Comparison of ENCODE assay signal across 28 mouse cellular contexts in genomic region chr2:127908881-127909280, GRCm38 (mm10).
A peak's percentile ranks its signal among the peaks of the same experiment; 100 is the strongest.
DNase-seq lines count a peak whose midpoint lies in the region; ATAC-seq and TF ChIP-seq lines count a peak whose summit lies in the region.
"Had no signal": no experiment of that assay in that cellular context is flagged by ENCODE, and none has a peak within 500 bp of the region (broad histone marks: within the 10 kb centered on the region; RNA-seq: fewer than 3 reads in every experiment).

No protein-coding gene starts in this region.

- H3K9me3 ChIP-seq in hindbrain, embryonic 10.5 days = no peaks in the 10 kb centered on the region
- no peaks in the 10 kb centered on the region for H3K9me3 ChIP-seq in hindbrain, embryonic 12.5 days (replicated peaks)
- H3K9me3 ChIP-seq in MEL (replicated peaks; ENCODE audit: insufficient read depth, low read length) = no peaks in the 10 kb centered on the region
- no peaks in the 10 kb centered on the region for H3K9me3 ChIP-seq in embryonic facial prominence, embryonic 11.5 days (replicated peaks; ENCODE audit: control insufficient read depth, low read length)
- H3K9me3 ChIP-seq: embryonic facial prominence, embryonic 15.5 days; G1E; hindbrain, embryonic 13.5 days; liver, embryonic 13.5 days; lung, embryonic 15.5 days; neural tube, embryonic 13.5 days had no signal

- no peak for DNase-seq in hindbrain, embryonic 10.5 days (ENCODE audit: low spot score)
- DNase-seq in kidney, postnatal 14 days = peak; percentile 28
- no peak for DNase-seq in kidney, adult 2 months
- DNase-seq in MEL (ENCODE audit: low read depth, low spot score) = peak; percentile 41
- DNase-seq in embryonic facial prominence, embryonic 11.5 days (ENCODE audit: low spot score) = peak; percentile 59
- DNase-seq in layer of hippocampus, adult 8-10 months (ENCODE audit: low spot score in 2 of 2) = no peak
- DNase-seq in cerebellum, adult 11-12 months = no peak
- DNase-seq: adrenal gland, postnatal 14 days; cerebellum, adult 8-10 months; cerebellum, postnatal 36 days; gastrocnemius, postnatal 14 days; heart, adult 11 months; liver, embryonic 13.5 days; lung, postnatal 36 days; retina, postnatal 1 day; right cerebral cortex, postnatal 25 days; spleen, adult 18-20 months had no signal

- TF ChIP-seq POLR2A in kidney, adult 2 months (IDR thresholded peaks at IDR 0.05; ENCODE audit: low read depth, low read length) = no peak
- TF ChIP-seq POLR2A in MEL (IDR thresholded peaks at IDR 0.05; ENCODE audit: control insufficient read depth in 1 of 2, insufficient read depth in 1 of 2, low read depth in 1 of 2, low read length in 2 of 2, poor library complexity in 1 of 2) = no peak

- H3K4me3 ChIP-seq in hindbrain, embryonic 10.5 days = no peak overlapping the region
- H3K4me3 ChIP-seq in hindbrain, embryonic 12.5 days = no peak overlapping the region
- no peak overlapping the region for H3K4me3 ChIP-seq in kidney, adult 2 months (ENCODE audit: insufficient read depth, low read depth, low read length)
- H3K4me3 ChIP-seq in MEL (ENCODE audit: control insufficient read depth in 1 of 2, insufficient read depth in 1 of 2, low read depth in 2 of 2, low read length in 2 of 2) = no peak overlapping the region
- no peak overlapping the region for H3K4me3 ChIP-seq in embryonic facial prominence, embryonic 11.5 days (ENCODE audit: low read depth, low read length)
- H3K4me3 ChIP-seq: embryonic facial prominence, embryonic 15.5 days; hindbrain, embryonic 13.5 days; left cerebral cortex, adult 2 months; liver, embryonic 13.5 days; lung, embryonic 15.5 days; myocyte; neural tube, embryonic 13.5 days had no signal

- no peak overlapping the region for H3K9ac ChIP-seq in hindbrain, embryonic 12.5 days
- H3K9ac ChIP-seq in MEL (ENCODE audit: control insufficient read depth, low read depth, low read length, poor library complexity, severe bottlenecking) = no peak overlapping the region
- no peak overlapping the region for H3K9ac ChIP-seq in embryonic facial prominence, embryonic 11.5 days (replicated peaks; ENCODE audit: low read length)
- H3K9ac ChIP-seq: embryonic facial prominence, embryonic 15.5 days; hindbrain, embryonic 13.5 days; liver, embryonic 13.5 days; lung, embryonic 15.5 days; neural tube, embryonic 13.5 days had no signal

- no peak for ATAC-seq in hindbrain, embryonic 12.5 days (ENCODE audit: low FRiP score)
- no peak for ATAC-seq in embryonic facial prominence, embryonic 11.5 days (replicated peaks; ENCODE audit: insufficient number of reproducible peaks, low FRiP score, low TSS enrichment, low read depth)
- ATAC-seq: forebrain, embryonic 16.5 days; midbrain, embryonic 16.5 days had no signal

- H3K36me3 ChIP-seq in hindbrain, embryonic 10.5 days = no peaks in the 10 kb centered on the region
- no peaks in the 10 kb centered on the region for H3K36me3 ChIP-seq in hindbrain, embryonic 12.5 days
- H3K36me3 ChIP-seq in kidney, adult 2 months (ENCODE audit: control insufficient read depth, insufficient read depth, low read length) = no peaks in the 10 kb centered on the region
- peaks cover 0 to 14% of the 10 kb centered on the region in 2 experiments; a peak in 2 of 4 replicates for H3K36me3 ChIP-seq in MEL (ENCODE audit: control insufficient read depth in 1 of 2, insufficient read depth in 2 of 2, low read length in 2 of 2)
- H3K36me3 ChIP-seq in embryonic facial prominence, embryonic 11.5 days (replicated peaks; ENCODE audit: control insufficient read depth, insufficient read depth, low read depth, low read length) = no peaks in the 10 kb centered on the region
- H3K36me3 ChIP-seq: embryonic facial prominence, embryonic 15.5 days; G1E; hindbrain, embryonic 13.5 days; liver, embryonic 13.5 days; lung, embryonic 15.5 days; neural tube, embryonic 13.5 days had no signal

- H3K4me2 ChIP-seq in hindbrain, embryonic 12.5 days (replicated peaks) = no peak overlapping the region
- no peak overlapping the region for H3K4me2 ChIP-seq in embryonic facial prominence, embryonic 11.5 days (ENCODE audit: low read depth, low read length)
- H3K4me2 ChIP-seq: embryonic facial prominence, embryonic 15.5 days; heart, embryonic 11.5 days; hindbrain, embryonic 13.5 days; liver, embryonic 13.5 days; lung, embryonic 15.5 days; neural tube, embryonic 13.5 days had no signal

- peaks cover 40% of the 10 kb centered on the region for H3K27me3 ChIP-seq in hindbrain, embryonic 10.5 days (ENCODE audit: insufficient read depth, poor library complexity, severe bottlenecking)
- H3K27me3 ChIP-seq in hindbrain, embryonic 12.5 days = peaks cover 3% of the 10 kb centered on the region; the same call in 1 of the 2 replicates
- no peaks in the 10 kb centered on the region for H3K27me3 ChIP-seq in kidney, adult 2 months (replicated peaks; ENCODE audit: control insufficient read depth, insufficient read depth, low read length)
- no peaks in the 10 kb centered on the region for H3K27me3 ChIP-seq in MEL (ENCODE audit: control insufficient read depth in 1 of 2, insufficient read depth in 2 of 2, low read length in 2 of 2)
- H3K27me3 ChIP-seq in embryonic facial prominence, embryonic 11.5 days (ENCODE audit: control insufficient read depth, insufficient read depth, low read length) = no peaks in the 10 kb centered on the region
- H3K27me3 ChIP-seq: embryonic facial prominence, embryonic 15.5 days; lung, embryonic 15.5 days; neural tube, embryonic 13.5 days had no signal

- H3K27ac ChIP-seq in hindbrain, embryonic 10.5 days = peak overlapping the region; percentile 57
- no peak overlapping the region for H3K27ac ChIP-seq in hindbrain, embryonic 12.5 days
- H3K27ac ChIP-seq in kidney, adult 2 months (ENCODE audit: insufficient read depth, low read depth, low read length) = no peak overlapping the region
- no peak overlapping the region for H3K27ac ChIP-seq in MEL (ENCODE audit: control insufficient read depth, low read depth, low read length)
- H3K27ac ChIP-seq in embryonic facial prominence, embryonic 11.5 days (replicated peaks; ENCODE audit: low read depth, low read length) = peak overlapping the region; percentile 64; the same call in 1 of the 2 replicates
- H3K27ac ChIP-seq: embryonic facial prominence, embryonic 15.5 days; hindbrain, embryonic 13.5 days; left cerebral cortex, adult 2 months; liver, embryonic 13.5 days; lung, embryonic 15.5 days; neural tube, embryonic 13.5 days had no signal

- peak; percentile 62 to 73 for TF ChIP-seq EP300 in MEL (IDR thresholded peaks at IDR 0.05; ENCODE audit: low read depth in 1 of 2, low read length in 2 of 2)

- no peak for TF ChIP-seq CTCF in kidney, adult 2 months (conservative IDR thresholded peaks at IDR 0.05; ENCODE audit: insufficient read depth, insufficient read length, low read depth, low read length)
- no peak for TF ChIP-seq CTCF in MEL (IDR thresholded peaks at IDR 0.05 in 2 of 3, conservative IDR thresholded peaks at IDR 0.05 in 1 of 3; ENCODE audit: control insufficient read depth in 1 of 3, insufficient read depth in 1 of 3, low read depth in 2 of 3, low read length in 3 of 3, poor library complexity in 1 of 3, severe bottlenecking in 1 of 3)

- WGBS in hindbrain, embryonic 10.5 days = 40% methylated on average over 7 of the region's 7 CpGs
- 38% methylated on average over 7 of the region's 7 CpGs for whole genome bisulfite sequencing in hindbrain, embryonic 12.5 days
- WGBS in kidney, adult 2 months = 54% methylated on average over 7 of the region's 7 CpGs
- 22% methylated on average over 7 of the region's 7 CpGs for WGBS in embryonic facial prominence, embryonic 11.5 days

- H3K79me2 ChIP-seq in MEL (ENCODE audit: control insufficient read depth, insufficient read depth, low read length, poor library complexity) = no peaks in the 10 kb centered on the region

- peaks cover 57% of the 10 kb centered on the region for H3K4me1 ChIP-seq in hindbrain, embryonic 10.5 days (replicated peaks)
- H3K4me1 ChIP-seq in hindbrain, embryonic 12.5 days = peaks cover 21% of the 10 kb centered on the region
- H3K4me1 ChIP-seq in kidney, adult 2 months (ENCODE audit: control insufficient read depth, insufficient read depth, low read length) = no peaks in the 10 kb centered on the region
- H3K4me1 ChIP-seq in MEL (ENCODE audit: control insufficient read depth in 1 of 2, insufficient read depth in 2 of 2, low read length in 2 of 2) = peaks cover 0 to 24% of the 10 kb centered on the region in 2 experiments; a peak in 2 of 4 replicates
- peaks cover 10% of the 10 kb centered on the region for H3K4me1 ChIP-seq in embryonic facial prominence, embryonic 11.5 days (ENCODE audit: control insufficient read depth, insufficient read depth, low read length)
- H3K4me1 ChIP-seq: liver, embryonic 13.5 days had no signal

- no peak for TF ChIP-seq RAD21 in MEL (IDR thresholded peaks at IDR 0.05; ENCODE audit: low read depth, low read length)

TF ChIP-seq in MEL, 35 proteins besides CTCF, POLR2A, EP300 and RAD21:
- TF ChIP-seq RCOR1 (IDR thresholded peaks at IDR 0.05; ENCODE audit: low read depth, low read length) (peak; percentile 35; the same call in 1 of the 2 replicates), NELFE (IDR thresholded peaks at IDR 0.05; ENCODE audit: low read depth, low read length) (no peak), POLR2AphosphoS2 (IDR thresholded peaks at IDR 0.05; ENCODE audit: low read length) (no peak), MYB (IDR thresholded peaks at IDR 0.05; ENCODE audit: low read depth, low read length) (0 out of 2 replicates have a peak, but pooled peaks have one; percentile 22), SMC3 (IDR thresholded peaks at IDR 0.05; ENCODE audit: low read depth, low read length) (no peak), USF2 (IDR thresholded peaks at IDR 0.05; ENCODE audit: borderline replicate concordance in 1 of 2, insufficient read depth in 1 of 2, low read depth in 1 of 2, low read length in 2 of 2) (no peak), ETS1 (IDR thresholded peaks at IDR 0.05; ENCODE audit: low read depth, low read length) (peak; percentile 57), USF1 (IDR thresholded peaks at IDR 0.05; ENCODE audit: low read depth, low read length) (peak; percentile 73), TCF12 (IDR thresholded peaks at IDR 0.05; ENCODE audit: low read depth, low read length) (peak; percentile 50; the same call in 1 of the 2 replicates), BHLHE40 (IDR thresholded peaks at IDR 0.05; ENCODE audit: borderline replicate concordance, low read depth, low read length) (peak; percentile 77)

Comparison
In these comparisons a context has a peak if more than half of its experiments do, and no peak if none do; other contexts are left out.
1. DNase-seq: peak in kidney, postnatal 14 days (single experiment), MEL (single experiment) and embryonic facial prominence, embryonic 11.5 days (single experiment); none in hindbrain, embryonic 10.5 days (single experiment), kidney, adult 2 months (single experiment), layer of hippocampus, adult 8-10 months (0 of 2) and cerebellum, adult 11-12 months (single experiment).
2. H3K27ac ChIP-seq: peak in hindbrain, embryonic 10.5 days (single experiment) and embryonic facial prominence, embryonic 11.5 days (single experiment); none in hindbrain, embryonic 12.5 days (single experiment), kidney, adult 2 months (single experiment) and MEL (single experiment).